Mouse (Mus musculus) ES-E14 (cell line): ENCODE results near the gene Alox5. TPM values are rescaled to one million over a fixed set of nuclear protein-coding genes. Genes with fewer than 3 reads are reported as not detected.

ENCODE experiments used
- DNase-seq: peaks from one replicate; pipeline ENCODE4 v3.0.0-alpha.2; 2013; ENCODE audit warnings: low read depth, low spot score
- H3K27ac ChIP-seq: 2 replicates; pipeline ENCODE4 v1.5.1; 2012; ENCODE audit warnings: low read depth, mild to moderate bottlenecking, low read length, moderate library complexity, mixed read lengths; ENCODE audit not compliant: poor library complexity, insufficient read depth, severe bottlenecking
- H3K36me3 ChIP-seq: 2 replicates; pipeline ENCODE4 v1.6.1; 2012; ENCODE audit warnings: mild to moderate bottlenecking, low read length, moderate library complexity, mixed read lengths; ENCODE audit not compliant: control insufficient read depth, poor library complexity, insufficient read depth, severe bottlenecking
- H3K4me1 ChIP-seq, 2 experiments: fragments of 150-350 bp in 1 of 2; sonication (generic) in 1 of 2; 2 replicates each; pipeline ENCODE4 v1.6.1; 2012; ENCODE audit warnings: low read length in 2 of 2, mild to moderate bottlenecking in 1 of 2, mixed read lengths in 1 of 2; ENCODE audit not compliant: control insufficient read depth in 2 of 2, insufficient read depth in 2 of 2, poor library complexity in 1 of 2
- H3K4me3 ChIP-seq, 2 experiments: fragments of 150-350 bp in 1 of 2; sonication (generic) in 1 of 2; 2 replicates each; pipeline ENCODE4 v1.5.1; 2012; ENCODE audit warnings: low read length in 2 of 2, low read depth in 1 of 2, mild to moderate bottlenecking in 1 of 2, mixed read lengths in 1 of 2; ENCODE audit not compliant: insufficient read depth in 1 of 2, poor library complexity in 1 of 2, severe bottlenecking in 1 of 2
- H3K9ac ChIP-seq: 2 replicates; pipeline ENCODE4 v1.6.1; 2012; ENCODE audit warnings: low read depth, mild to moderate bottlenecking, low read length, mixed read lengths; ENCODE audit not compliant: poor library complexity, insufficient read depth, severe bottlenecking
- H3K9me3 ChIP-seq: fragments of 150-350 bp; sonication (generic); 2 replicates; pipeline ENCODE4 v1.6.1; 2012; ENCODE audit warnings: low read depth, mild to moderate bottlenecking, low read length; ENCODE audit not compliant: control insufficient read depth, insufficient read depth
- CHD2 ChIP-seq: IDR thresholded peaks from 2 replicates; pipeline ENCODE4 v1.6.1; 2014; ENCODE audit warnings: mild to moderate bottlenecking, low read depth, low read length, inconsistent platforms
- HCFC1 ChIP-seq: IDR thresholded peaks from 2 replicates; pipeline ENCODE4 v1.6.1; 2012; ENCODE audit warnings: low read length, inconsistent platforms, borderline replicate concordance; ENCODE audit not compliant: insufficient read depth
- MAFK ChIP-seq: IDR thresholded peaks from 2 replicates; pipeline ENCODE4 v1.6.1; 2014; ENCODE audit warnings: mild to moderate bottlenecking, low read depth, low read length, inconsistent platforms; ENCODE audit not compliant: insufficient read depth
- ZC3H11A ChIP-seq: IDR thresholded peaks from 2 replicates; pipeline ENCODE4 v1.6.1; 2012; ENCODE audit warnings: low read depth, mild to moderate bottlenecking, inconsistent platforms, low read length, borderline replicate concordance
- ZNF384 ChIP-seq: IDR thresholded peaks from 2 replicates; pipeline ENCODE4 v1.6.1; 2012; ENCODE audit warnings: low read depth, low read length, inconsistent platforms
- in situ Hi-C, 2 experiments: fragments of 600-800 bp; cut with MboI; formaldehyde crosslinking; loops; one replicate each; pipeline ENCODE4 v1.15.1; 2025; ENCODE audit warnings: low sequenced_read_pairs in 2 of 2, inconsistent platforms in 1 of 2; ENCODE audit not compliant: unreplicated experiment in 2 of 2
- total RNA-seq: library from RNA; depleted of rRNA; stranded (reverse); fragments of 300-350 nt; gene quantifications from 2 replicates; pipeline ENCODE4 v1.2.3, GENCODE M21; 2012

Gene Alox5
- total RNA-seq, 1 experiment: 3.3 TPM

GRCm38 (mm10) chr6:116420271-116420670, 40.7 kb downstream of the Alox5 start:
- in situ Hi-C loops: no loop called here
- Histone ChIP-seq H3K4me3 (no peak overlapping the region), H3K27ac (no peak overlapping the region), H3K9ac (no peak overlapping the region), H3K4me1 (no peaks in the 10 kb centered on the region), H3K36me3 (no peaks in the 10 kb centered on the region), H3K9me3 (no peaks in the 10 kb centered on the region)
- TF ChIP-seq ZNF384: no peak
- no peak for DNase-seq

- DNase-seq: no peak
- Histone ChIP-seq H3K36me3 (no peaks in the 10 kb centered on the region), H3K9me3 (no peaks in the 10 kb centered on the region), H3K27ac (no peak overlapping the region), H3K4me1 (no peaks in the 10 kb centered on the region), H3K4me3 (no peak overlapping the region), H3K9ac (no peak overlapping the region)
- in situ Hi-C loops: no loop called here
- TF ChIP-seq HCFC1 (no peak), MAFK (no peak), ZC3H11A (no peak), ZNF384 (no peak), CHD2 (no peak)
Observed at GRCm38 (mm10) chr6:116419699-116420098, 41.3 kb downstream of the Alox5 start.

GRCm38 (mm10) chr6:116418487-116418886, 42.5 kb downstream of the Alox5 start:
- H3K9ac ChIP-seq: no peak overlapping the region
- no peaks in the 10 kb centered on the region for H3K36me3 ChIP-seq
- in situ Hi-C loops: no loop called here
- no peak overlapping the region for H3K27ac ChIP-seq
- TF ChIP-seq HCFC1 (no peak), MAFK (no peak), CHD2 (no peak), ZNF384 (no peak), ZC3H11A (no peak)
- DNase-seq: no peak
- H3K4me3 ChIP-seq: no peak overlapping the region
- no peaks in the 10 kb centered on the region for H3K4me1 ChIP-seq
- H3K9me3 ChIP-seq: no peaks in the 10 kb centered on the region

GRCm38 (mm10) chr6:116417518-116418315, 43.3 kb downstream of the Alox5 start:
- in situ Hi-C loops: no loop called here
- H3K9ac ChIP-seq: no peak overlapping the region
- no peak for DNase-seq

More at GRCm38 (mm10) chr6:116417518-116418315, 43.3 kb downstream of the Alox5 start:
- no peaks in the 10 kb centered on the region for H3K9me3 ChIP-seq
- no peak overlapping the region for H3K4me3 ChIP-seq
- no peaks in the 10 kb centered on the region for H3K36me3 ChIP-seq
- TF ChIP-seq ZNF384 (no peak), HCFC1 (no peak), ZC3H11A (no peak), MAFK (no peak), CHD2 (no peak)
- H3K27ac ChIP-seq: no peak overlapping the region
- H3K4me1 ChIP-seq: no peaks in the 10 kb centered on the region
